Mouse (Mus musculus) megakaryocyte, embryonic 14.5 days (primary cell): ENCODE results near the gene Gm20671.

Experiments
- FLI1 ChIP-seq: IDR thresholded peaks from 2 replicates; pipeline ENCODE4 v1.6.1; 2012; ENCODE audit warnings: low read length, inconsistent platforms, mixed read lengths
- GATA1 ChIP-seq: IDR thresholded peaks from 3 replicates; pipeline ENCODE4 v1.6.1; 2012; ENCODE audit warnings: mixed read lengths, low read length, inconsistent platforms, borderline replicate concordance

GRCm38 (mm10) chr5:32740138-32740537 lies 86.8 kb downstream of the Gm20671 start:
- TF ChIP-seq GATA1 (no peak), FLI1 (no peak)
